Mouse (Mus musculus): Measurements from ENCODE around the gene Tceal1.

DNA sequence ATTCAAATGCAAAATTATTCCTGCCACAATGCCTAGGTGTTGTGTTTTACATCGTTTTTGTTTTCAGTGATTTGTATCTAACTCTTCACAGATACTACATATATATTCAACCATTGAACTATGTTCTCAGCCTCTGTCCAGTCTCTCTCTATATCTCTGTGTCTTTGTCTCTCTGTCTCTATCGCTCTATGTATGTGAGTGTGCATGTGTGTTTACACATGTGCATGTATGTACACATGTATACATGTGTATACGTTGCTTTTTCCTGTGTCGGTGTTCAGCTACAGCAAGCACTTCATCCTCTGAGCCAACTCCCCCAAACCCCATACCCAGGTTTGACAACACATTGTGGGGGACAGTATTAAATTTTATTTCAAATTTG is 15.5 kb upstream of the Tceal1 start:
- TF ChIP-seq POLR2A (IDR thresholded peaks at IDR 0.05; ENCODE audit: control insufficient read depth, low read depth, low read length) (no peak), CTCF (IDR thresholded peaks at IDR 0.05; ENCODE audit: control insufficient read depth, insufficient read depth, insufficient replicate concordance, low read depth, low read length) (no peak)

All from testis, adult 2 months (tissue).